Mouse (Mus musculus) CH12.LX (cell line): ENCODE data around the gene Gm572. TPM values are rescaled to one million over a fixed set of nuclear protein-coding genes. Genes with fewer than 3 reads are reported as not detected.

Source experiments
- DNase-seq: peaks from one replicate; pipeline ENCODE4 v3.0.0-alpha.2; 2013; ENCODE audit errors: extremely low read depth
- H3K27ac ChIP-seq: 2 replicates; pipeline ENCODE4 v1.5.1; 2012; ENCODE audit warnings: low read depth, mild to moderate bottlenecking, control low read depth, moderate library complexity; ENCODE audit not compliant: insufficient read depth
- H3K27me3 ChIP-seq: replicated peaks from 2 replicates; pipeline ENCODE3; 2012; ENCODE audit warnings: inconsistent platforms
- H3K36me3 ChIP-seq, 2 experiments: replicated peaks in 1 of 2; 2 replicates each; pipeline versions ENCODE3 to v1.6.1; 2012; ENCODE audit warnings: inconsistent platforms in 1 of 2, low read length in 1 of 2, mild to moderate bottlenecking in 1 of 2, mixed read lengths in 1 of 2, moderate library complexity in 1 of 2; ENCODE audit not compliant: control insufficient read depth in 1 of 2, insufficient read depth in 1 of 2
- H3K4me1 ChIP-seq, 2 experiments: 2 replicates each; pipeline ENCODE4 v1.6.1; 2012; ENCODE audit warnings: inconsistent platforms in 1 of 2, moderate library complexity in 1 of 2; ENCODE audit not compliant: insufficient read depth in 2 of 2, control insufficient read depth in 1 of 2
- H3K4me2 ChIP-seq: 2 replicates; pipeline ENCODE4 v1.6.1; 2012; ENCODE audit warnings: low read depth, mild to moderate bottlenecking, control low read depth; ENCODE audit not compliant: poor library complexity, insufficient read depth, severe bottlenecking
- H3K4me3 ChIP-seq, 3 experiments: fragments of 150-350 bp in 1 of 3; sonication (generic) in 1 of 3; replicated peaks in 1 of 3; 2 replicates each; pipeline versions ENCODE3 to v1.5.1; 2011 to 2012; ENCODE audit warnings: low read depth in 2 of 3, low read length in 2 of 3, mild to moderate bottlenecking in 2 of 3, moderate library complexity in 2 of 3, control low read depth in 1 of 3, improper control_type of control experiment in 1 of 3, inconsistent platforms in 1 of 3, mixed read lengths in 1 of 3; ENCODE audit not compliant: poor library complexity in 1 of 3
- H3K79me2 ChIP-seq: replicated peaks from 2 replicates; pipeline ENCODE4 v1.6.1; 2012; ENCODE audit warnings: mild to moderate bottlenecking, moderate library complexity; ENCODE audit not compliant: control insufficient read depth, poor library complexity, insufficient read depth, severe bottlenecking; ENCODE audit errors: extremely low read depth
- H3K9ac ChIP-seq: 2 replicates; pipeline ENCODE4 v1.6.1; 2012; ENCODE audit warnings: low read depth, mild to moderate bottlenecking, control low read depth, moderate library complexity; ENCODE audit not compliant: insufficient read depth
- H3K9me3 ChIP-seq: replicated peaks from 2 replicates; pipeline ENCODE3; 2012; ENCODE audit warnings: low read length, inconsistent platforms, mixed read lengths
- BHLHE40 ChIP-seq: IDR thresholded peaks from 2 replicates; pipeline ENCODE4 v1.6.1; 2011; ENCODE audit warnings: mild to moderate bottlenecking, low read depth, low read length, improper control_type of control experiment
- CHD1 ChIP-seq: IDR thresholded peaks from 2 replicates; pipeline ENCODE4 v1.6.1; 2012; ENCODE audit warnings: low read depth, low read length, improper control_type of control experiment, inconsistent platforms
- CHD2 ChIP-seq: IDR thresholded peaks from 2 replicates; pipeline ENCODE4 v1.6.1; 2011; ENCODE audit warnings: low read length, improper control_type of control experiment
- CTCF ChIP-seq, 2 experiments: IDR thresholded peaks in 1 of 2; conservative IDR thresholded peaks in 1 of 2; 2 replicates each; pipeline ENCODE4 v1.5.1; 2011 to 2012; ENCODE audit warnings: low read depth in 2 of 2, low read length in 2 of 2, improper control_type of control experiment in 1 of 2, inconsistent platforms in 1 of 2, mild to moderate bottlenecking in 1 of 2, moderate library complexity in 1 of 2
- E2F4 ChIP-seq: IDR thresholded peaks from 2 replicates; pipeline ENCODE4 v1.6.1; 2011; ENCODE audit warnings: low read depth, low read length, improper control_type of control experiment; ENCODE audit not compliant: insufficient replicate concordance
- EP300 ChIP-seq: IDR thresholded peaks from 2 replicates; pipeline ENCODE4 v1.6.1; 2011; ENCODE audit warnings: low read length, improper control_type of control experiment
- ETS1 ChIP-seq: conservative IDR thresholded peaks from 2 replicates; pipeline ENCODE4 v1.6.1; 2012; ENCODE audit warnings: low read depth, mild to moderate bottlenecking, inconsistent platforms, low read length, improper control_type of control experiment, moderate library complexity
- GABPA ChIP-seq: IDR thresholded peaks from 2 replicates; pipeline ENCODE4 v1.6.1; 2012; ENCODE audit warnings: low read depth, low read length, improper control_type of control experiment, inconsistent platforms; ENCODE audit not compliant: insufficient replicate concordance
- IRF4 ChIP-seq: IDR thresholded peaks from 2 replicates; pipeline ENCODE4 v1.6.1; 2014; ENCODE audit warnings: low read depth, mild to moderate bottlenecking, inconsistent platforms, low read length, improper control_type of control experiment
- JUN ChIP-seq: IDR thresholded peaks from 2 replicates; pipeline ENCODE4 v1.6.1; 2011; ENCODE audit warnings: low read depth, mild to moderate bottlenecking, low read length, improper control_type of control experiment, moderate library complexity; ENCODE audit not compliant: insufficient read depth
- JUND ChIP-seq: conservative IDR thresholded peaks from 2 replicates; pipeline ENCODE4 v1.6.1; 2011; ENCODE audit warnings: low read depth, low read length, improper control_type of control experiment
- MAFK ChIP-seq: IDR thresholded peaks from 2 replicates; pipeline ENCODE4 v1.6.1; 2011; ENCODE audit warnings: low read length, improper control_type of control experiment; ENCODE audit not compliant: insufficient replicate concordance
- MAZ ChIP-seq: IDR thresholded peaks from 2 replicates; pipeline ENCODE4 v1.6.1; 2012; ENCODE audit warnings: low read depth, mild to moderate bottlenecking, inconsistent platforms, low read length, improper control_type of control experiment, moderate library complexity
- MEF2A ChIP-seq: IDR thresholded peaks from 2 replicates; pipeline ENCODE4 v1.6.1; 2014; ENCODE audit warnings: low read depth, mild to moderate bottlenecking, inconsistent platforms, low read length, improper control_type of control experiment, borderline replicate concordance
- MXI1 ChIP-seq: IDR thresholded peaks from 2 replicates; pipeline ENCODE4 v1.6.1; 2011; ENCODE audit warnings: mild to moderate bottlenecking, low read depth, low read length, improper control_type of control experiment
- NELFE ChIP-seq: IDR thresholded peaks from 2 replicates; pipeline ENCODE4 v1.6.1; 2011; ENCODE audit warnings: low read depth, low read length, improper control_type of control experiment
- PAX5 ChIP-seq: IDR thresholded peaks from 2 replicates; pipeline ENCODE4 v1.6.1; 2012; ENCODE audit warnings: low read length, inconsistent platforms, mixed read lengths
- POLR2A ChIP-seq: IDR thresholded peaks from 2 replicates; pipeline ENCODE4 v1.6.1; 2011; ENCODE audit warnings: low read depth, mild to moderate bottlenecking, improper control_type of control experiment, low read length
- RCOR1 ChIP-seq: conservative IDR thresholded peaks from 2 replicates; pipeline ENCODE4 v1.6.1; 2012; ENCODE audit warnings: low read depth, mild to moderate bottlenecking, inconsistent platforms, low read length, improper control_type of control experiment
- SIN3A ChIP-seq: IDR thresholded peaks from 2 replicates; pipeline ENCODE4 v1.6.1; 2012; ENCODE audit warnings: low read length, improper control_type of control experiment, inconsistent platforms
- SMC3 ChIP-seq: IDR thresholded peaks from 2 replicates; pipeline ENCODE4 v1.6.1; 2011; ENCODE audit warnings: low read depth, low read length, improper control_type of control experiment
- TCF12 ChIP-seq: IDR thresholded peaks from 2 replicates; pipeline ENCODE4 v1.6.1; 2014; ENCODE audit warnings: low read depth, mild to moderate bottlenecking, inconsistent platforms, low read length, improper control_type of control experiment
- UBTF ChIP-seq: IDR thresholded peaks from 2 replicates; pipeline ENCODE4 v1.6.1; 2012; ENCODE audit warnings: low read depth, mild to moderate bottlenecking, inconsistent platforms, low read length, improper control_type of control experiment, moderate library complexity
- USF2 ChIP-seq: conservative IDR thresholded peaks from 2 replicates; pipeline ENCODE4 v1.6.1; 2011; ENCODE audit warnings: low read depth, low read length, improper control_type of control experiment
- ZC3H11A ChIP-seq: IDR thresholded peaks from 2 replicates; pipeline ENCODE4 v1.6.1; 2012; ENCODE audit warnings: low read depth, mild to moderate bottlenecking, inconsistent platforms, low read length, improper control_type of control experiment
- ZKSCAN1 ChIP-seq: IDR thresholded peaks from 2 replicates; pipeline ENCODE4 v1.6.1; 2012; ENCODE audit warnings: low read depth, inconsistent platforms, low read length, improper control_type of control experiment, borderline replicate concordance
- dilution Hi-C: fragments of 300-500 bp; cut with MboI; formaldehyde crosslinking; loops from 2 replicates; pipeline ENCODE4 v1.14.3; 2020; ENCODE audit warnings: low sequenced_read_pairs; ENCODE audit not compliant: extremely low pct_unique_long_range_greater_than_20kb, extremely low pct_ligation_motif_present
- in situ Hi-C: fragments of 300-500 bp; cut with MboI; formaldehyde crosslinking; loops from 3 replicates; pipeline ENCODE4 v1.14.3; 2019; ENCODE audit warnings: low sequenced_read_pairs, low pct_ligation_motif_present, low pct_unique_long_range_greater_than_20kb, mixed read lengths
- polyA plus RNA-seq: library from polyadenylated mRNA; unstranded; fragments of >175 nt; gene quantifications from 2 replicates; pipeline ENCODE4 v1.2.1, GENCODE M21; 2012; ENCODE audit warnings: low read depth; ENCODE audit not compliant: insufficient read length
- total RNA-seq, 2 experiments: library from RNA; depleted of rRNA; stranded (reverse); fragments of 300-350 nt in 1 of 2; fragments of >200 nt in 1 of 2; gene quantifications; 2 replicates each; pipeline ENCODE4 v1.2.3; 2012 to 2014

The Gm572 gene
- total and polyA plus RNA-seq, 3 experiments = not detected

DNA sequence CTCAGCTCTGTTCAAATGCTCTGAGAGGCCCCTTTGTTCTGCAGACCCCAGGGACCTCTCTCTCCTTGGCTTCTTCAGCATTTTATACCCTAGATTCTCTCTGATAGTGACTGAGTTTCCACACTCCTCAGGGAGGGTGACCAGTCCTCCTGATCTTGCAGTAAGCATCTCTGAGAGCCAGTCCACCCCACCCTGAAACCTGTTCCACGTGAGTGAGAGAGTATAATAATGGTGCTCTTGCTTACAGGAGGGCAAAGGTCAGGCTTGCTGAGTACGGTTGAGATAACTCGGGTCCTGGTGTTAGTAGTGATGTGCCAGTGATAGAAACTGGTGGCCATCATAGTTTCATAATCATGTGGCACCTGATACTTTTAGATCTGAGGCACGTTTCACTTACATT lies 48.1 kb downstream of the Gm572 start:
- Histone ChIP-seq H3K4me2 (no peak overlapping the region), H3K36me3 (no peaks in the 10 kb centered on the region), H3K9ac (no peak overlapping the region), H3K4me3 (no peak overlapping the region), H3K4me1 (no peaks in the 10 kb centered on the region), H3K27me3 (peaks cover 89% of the 10 kb centered on the region), H3K9me3 (peaks cover 10% of the 10 kb centered on the region), H3K27ac (no peak overlapping the region), H3K79me2 (no peaks in the 10 kb centered on the region)
- TF ChIP-seq BHLHE40 (no peak), GABPA (no peak), NELFE (no peak), UBTF (no peak), ETS1 (no peak), MXI1 (no peak), PAX5 (no peak), MAFK (no peak), SMC3 (no peak), RCOR1 (no peak), TCF12 (no peak), JUN (no peak), SIN3A (no peak), E2F4 (no peak), ZC3H11A (no peak), ZKSCAN1 (no peak)
- in situ Hi-C loops (no loop called here), dilution Hi-C loops (no loop called here)
- no peak for DNase-seq

DNA sequence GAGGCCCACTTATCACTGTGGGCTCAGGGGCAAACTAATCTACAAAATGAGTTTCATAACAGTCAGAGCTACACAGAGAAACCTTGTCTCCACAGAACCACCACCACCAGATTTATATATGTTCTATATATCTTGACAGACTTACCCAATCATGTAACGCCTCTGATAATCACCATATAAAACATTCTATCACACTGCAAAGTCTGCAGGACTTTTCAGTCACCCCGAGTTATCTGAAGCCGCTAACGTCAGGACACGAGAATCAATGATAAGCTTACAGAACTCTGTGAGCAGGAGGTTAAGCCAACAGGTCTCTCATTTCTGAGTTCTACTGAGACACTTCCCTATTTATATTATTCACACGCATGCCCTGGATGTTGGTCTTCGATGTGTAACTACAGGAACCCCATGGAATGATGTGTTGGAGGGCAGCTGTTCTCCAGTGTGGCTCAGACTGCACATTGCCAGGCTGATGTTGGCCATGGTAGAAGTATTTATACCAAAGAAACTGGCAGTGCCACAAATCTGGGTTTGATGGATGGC lies 50.4 kb downstream of the Gm572 start:
- H3K79me2 ChIP-seq = no peaks in the 10 kb centered on the region
- H3K4me2 ChIP-seq = no peak overlapping the region
- H3K27me3 ChIP-seq = peaks cover 87% of the 10 kb centered on the region
- in situ Hi-C loops = no loop called here
- no peak overlapping the region for H3K9ac ChIP-seq
- H3K36me3 ChIP-seq = no peaks in the 10 kb centered on the region
- TF ChIP-seq EP300 (no peak), SMC3 (no peak), USF2 (no peak), IRF4 (no peak), CHD1 (no peak), POLR2A (no peak), JUND (no peak), ZKSCAN1 (no peak), CTCF (conservative IDR thresholded peaks at IDR 0.05 in 1 of 2, IDR thresholded peaks at IDR 0.05 in 1 of 2; ENCODE audit: low read depth in 2 of 2, low read length in 2 of 2) (no peak), TCF12 (no peak), MAZ (no peak), UBTF (no peak), MXI1 (no peak), MEF2A (no peak), BHLHE40 (no peak), E2F4 (no peak), CHD2 (no peak)
- DNase-seq = no peak
- H3K4me1 ChIP-seq = no peaks in the 10 kb centered on the region
- H3K27ac ChIP-seq = no peak overlapping the region
- no peak overlapping the region for H3K4me3 ChIP-seq
- H3K9me3 ChIP-seq = peaks cover 10% of the 10 kb centered on the region
- dilution Hi-C loops = no loop called here
